Mouse (Mus musculus) liver, postnatal 0 days (tissue): ENCODE data around the gene Tbc1d10a. TPM values are rescaled to one million over a fixed set of nuclear protein-coding genes. Genes with fewer than 3 reads are reported as not detected.

Source experiments
- ATAC-seq: fragments of 200-750 bp; cut with Nextera tagmentation; 2 replicates; pipeline ENCODE4 v1.8.0; 2017; ENCODE audit warnings: mild to moderate bottlenecking, moderate library complexity
- DNase-seq: peaks from one replicate; pipeline ENCODE4 v3.0.0-alpha.2; 2016
- H3K27ac ChIP-seq: fragments of 300-500 bp; sonication (generic); 2 replicates; pipeline ENCODE4 v1.5.1; 2014; ENCODE audit warnings: antibody characterized with exemption, moderate library complexity, mild to moderate bottlenecking, low read depth
- H3K27me3 ChIP-seq: fragments of 300-500 bp; sonication (generic); 2 replicates; pipeline ENCODE4 v1.6.1; 2014; ENCODE audit warnings: low read length, control low read depth, mixed read lengths; ENCODE audit not compliant: insufficient read depth
- H3K36me3 ChIP-seq: fragments of 300-500 bp; sonication (generic); replicated peaks from 2 replicates; pipeline ENCODE4 v1.6.1; 2014; ENCODE audit warnings: mild to moderate bottlenecking, control low read depth, low read length, moderate library complexity, mixed read lengths; ENCODE audit not compliant: insufficient read depth
- H3K4me1 ChIP-seq: fragments of 300-500 bp; sonication (generic); 2 replicates; pipeline ENCODE4 v1.6.1; 2014; ENCODE audit warnings: antibody characterized with exemption, mild to moderate bottlenecking, control low read depth; ENCODE audit not compliant: insufficient read depth
- H3K4me2 ChIP-seq: fragments of 300-500 bp; sonication (generic); 2 replicates; pipeline ENCODE4 v1.6.1; 2014; ENCODE audit warnings: low read depth, mild to moderate bottlenecking, low read length, moderate library complexity, mixed read lengths
- H3K4me3 ChIP-seq: fragments of 300-500 bp; sonication (generic); 2 replicates; pipeline ENCODE4 v1.5.1; 2014; ENCODE audit warnings: low read depth, low read length
- H3K9ac ChIP-seq: fragments of 300-500 bp; sonication (generic); replicated peaks from 2 replicates; pipeline ENCODE4 v1.6.1; 2014; ENCODE audit warnings: mild to moderate bottlenecking, moderate library complexity
- H3K9me3 ChIP-seq: fragments of 300-500 bp; sonication (generic); 2 replicates; pipeline ENCODE4 v1.6.1; 2016; ENCODE audit warnings: mild to moderate bottlenecking, control low read depth, low read length, mixed read lengths
- CTCF ChIP-seq: sonication (generic); IDR thresholded peaks from 2 replicates; pipeline ENCODE4 v1.5.1; 2016; ENCODE audit warnings: antibody characterized with exemption, low read depth
- EP300 ChIP-seq: IDR thresholded peaks from 2 replicates; pipeline ENCODE4 v1.6.1; 2016; ENCODE audit warnings: antibody characterized with exemption, low read depth, mild to moderate bottlenecking
- WGBS: fragments of 180-500 bp; shearing (Covaris S2); extraction: QIAGEN DNeasy Blood & Tissue Kit; methylation state at CpG from one replicate; pipeline ENCODE4 v1.1.7; 2014; ENCODE audit not compliant: insufficient replicate concordance; 5-methylcytosine and 5-hydroxymethylcytosine counted together
- polyA plus RNA-seq: library from polyadenylated mRNA; unstranded; fragments of >200 nt; fragmentation: Nextera tagmentation; extraction: Ambion mirVana; gene quantifications from 2 replicates; pipeline ENCODE4 v1.2.1, GENCODE M21; 2015

The Tbc1d10a gene
- polyA plus RNA-seq, 1 experiment from 2014 or later: 5.6 TPM

GRCm38 (mm10) chr11:4246126-4246525 is 59.5 kb downstream of the Tbc1d10a start:
- H3K4me3 ChIP-seq: no peak overlapping the region
- H3K27me3 ChIP-seq: no peaks in the 10 kb centered on the region
- no peaks in the 10 kb centered on the region for H3K36me3 ChIP-seq
- DNase-seq: no peak
- H3K4me2 ChIP-seq: no peak overlapping the region
- no peak for TF ChIP-seq EP300
- TF ChIP-seq CTCF: no peak
- no peak overlapping the region for H3K9ac ChIP-seq
- no peak overlapping the region for H3K27ac ChIP-seq
- H3K9me3 ChIP-seq: no peaks in the 10 kb centered on the region
- 66% methylated on average over 6 of the region's 6 CpGs for WGBS
- peaks cover 9% of the 10 kb centered on the region; the same call in 1 of the 2 replicates for H3K4me1 ChIP-seq
- ATAC-seq: no peak

GRCm38 (mm10) chr11:4246623-4247022 is 60.0 kb downstream of the Tbc1d10a start:
- 50% methylated on average over 4 of the region's 4 CpGs for WGBS
- Histone ChIP-seq H3K27ac (no peak overlapping the region), H3K4me1 (peaks cover 13% of the 10 kb centered on the region; the same call in 1 of the 2 replicates), H3K27me3 (no peaks in the 10 kb centered on the region), H3K9me3 (no peaks in the 10 kb centered on the region), H3K9ac (no peak overlapping the region), H3K4me2 (no peak overlapping the region), H3K36me3 (no peaks in the 10 kb centered on the region), H3K4me3 (no peak overlapping the region)
- DNase-seq (no peak), ATAC-seq (no peak)
- TF ChIP-seq CTCF (no peak), EP300 (no peak)

GRCm38 (mm10) chr11:4247201-4247959 is 60.8 kb downstream of the Tbc1d10a start:
- H3K4me2 ChIP-seq: no peak overlapping the region
- TF ChIP-seq EP300 (no peak), CTCF (no peak)
- no peaks in the 10 kb centered on the region for H3K36me3 ChIP-seq
- no peak overlapping the region for H3K27ac ChIP-seq
- no peak overlapping the region for H3K4me3 ChIP-seq
- H3K4me1 ChIP-seq: peaks cover 14% of the 10 kb centered on the region; the same call in 1 of the 2 replicates
- DNase-seq (no peak), ATAC-seq (no peak)
- H3K9ac ChIP-seq: no peak overlapping the region
- H3K9me3 ChIP-seq: no peaks in the 10 kb centered on the region
- H3K27me3 ChIP-seq: no peaks in the 10 kb centered on the region
- WGBS: 74% methylated on average over 14 of the region's 14 CpGs

GRCm38 (mm10) chr11:4249151-4249550 is 62.6 kb downstream of the Tbc1d10a start:
- H3K9ac ChIP-seq: no peak overlapping the region
- no peak overlapping the region for H3K27ac ChIP-seq
- no peaks in the 10 kb centered on the region for H3K27me3 ChIP-seq
- no peaks in the 10 kb centered on the region for H3K9me3 ChIP-seq
- peaks cover 14% of the 10 kb centered on the region; the same call in 1 of the 2 replicates for H3K4me1 ChIP-seq
- WGBS: 83% methylated on average over 3 of the region's 3 CpGs
- TF ChIP-seq EP300: no peak
- TF ChIP-seq CTCF: no peak
- ATAC-seq (no peak), DNase-seq (no peak)
- no peak overlapping the region for H3K4me3 ChIP-seq
- H3K4me2 ChIP-seq: no peak overlapping the region
- no peaks in the 10 kb centered on the region for H3K36me3 ChIP-seq

GRCm38 (mm10) chr11:4250290-4250689 is 63.7 kb downstream of the Tbc1d10a start:
- Histone ChIP-seq H3K4me2 (no peak overlapping the region), H3K9ac (no peak overlapping the region), H3K27me3 (no peaks in the 10 kb centered on the region), H3K36me3 (no peaks in the 10 kb centered on the region), H3K9me3 (no peaks in the 10 kb centered on the region), H3K27ac (peak overlapping the region; percentile 41), H3K4me3 (no peak overlapping the region), H3K4me1 (peaks cover 13% of the 10 kb centered on the region; the same call in 1 of the 2 replicates)
- peak; percentile 94 for ATAC-seq
- no peak for DNase-seq
- WGBS: 41% methylated on average over 7 of the region's 7 CpGs
- no peak for TF ChIP-seq CTCF
- TF ChIP-seq EP300: no peak

- 49% methylated on average over 3 of the region's 3 CpGs for WGBS
- Histone ChIP-seq H3K36me3 (no peaks in the 10 kb centered on the region), H3K27me3 (no peaks in the 10 kb centered on the region), H3K9ac (no peak overlapping the region), H3K4me3 (no peak overlapping the region), H3K9me3 (no peaks in the 10 kb centered on the region), H3K4me1 (peaks cover 11% of the 10 kb centered on the region; the same call in 1 of the 2 replicates), H3K4me2 (no peak overlapping the region), H3K27ac (no peak overlapping the region)
- TF ChIP-seq EP300 (no peak), CTCF (no peak)
- no peak for DNase-seq
- no peak for ATAC-seq
Measured at GRCm38 (mm10) chr11:4251376-4251775, 64.8 kb downstream of the Tbc1d10a start.
